ENCODE assay signal across 8 mouse cellular contexts in genomic region chr7:135900861-135901321, GRCm38 (mm10).
DNase-seq lines count a peak whose midpoint lies in the region; ATAC-seq and TF ChIP-seq lines count a peak whose summit lies in the region.

No protein-coding gene starts in this region.

- TF ChIP-seq CTCF in brain, embryonic 14.5 days (IDR thresholded peaks at IDR 0.05; ENCODE audit: borderline replicate concordance, extremely low read depth, insufficient read depth, insufficient read length): no peak

- H3K4me3 ChIP-seq in forebrain, embryonic 14.5 days (ENCODE audit: low read depth, low read length): no peak overlapping the region
- H3K4me3 ChIP-seq in forebrain, embryonic 10.5 days: no peak overlapping the region
- no peak overlapping the region for H3K4me3 ChIP-seq in heart, embryonic 14.5 days (ENCODE audit: control insufficient read depth in 1 of 2, insufficient read depth in 1 of 2, low read depth in 1 of 2, low read length in 2 of 2)
- no peak overlapping the region for H3K4me3 ChIP-seq in limb, embryonic 12.5 days (replicated peaks)
- no peak overlapping the region for H3K4me3 ChIP-seq in liver, embryonic 11.5 days (ENCODE audit: low read depth, low read length)

- H3K27ac ChIP-seq in forebrain, embryonic 14.5 days (ENCODE audit: low read depth, low read length): no peak overlapping the region
- no peak overlapping the region for H3K27ac ChIP-seq in forebrain, embryonic 10.5 days
- peak overlapping the region; percentile 7 to 13; a peak in 1 of 4 replicates for H3K27ac ChIP-seq in heart, embryonic 14.5 days (replicated peaks in 1 of 2; ENCODE audit: control insufficient read depth in 1 of 2, insufficient read depth in 1 of 2, low read depth in 2 of 2, low read length in 2 of 2)
- H3K27ac ChIP-seq in limb, embryonic 12.5 days: peak overlapping the region; percentile 81
- H3K27ac ChIP-seq in liver, embryonic 11.5 days (ENCODE audit: low read depth, low read length): no peak overlapping the region

- no peaks in the 10 kb centered on the region for H3K36me3 ChIP-seq in forebrain, embryonic 14.5 days (ENCODE audit: control insufficient read depth, insufficient read depth, low read length)
- no peaks in the 10 kb centered on the region for H3K36me3 ChIP-seq in forebrain, embryonic 10.5 days (replicated peaks)
- no peaks in the 10 kb centered on the region for H3K36me3 ChIP-seq in heart, embryonic 14.5 days (ENCODE audit: control insufficient read depth, insufficient read depth, low read length)
- H3K36me3 ChIP-seq in limb, embryonic 12.5 days: no peaks in the 10 kb centered on the region
- no peaks in the 10 kb centered on the region for H3K36me3 ChIP-seq in liver, embryonic 11.5 days (ENCODE audit: control insufficient read depth, insufficient read depth, low read length)

- H3K9me3 ChIP-seq in forebrain, embryonic 14.5 days (replicated peaks; ENCODE audit: control insufficient read depth, low read length): no peaks in the 10 kb centered on the region
- H3K9me3 ChIP-seq in forebrain, embryonic 10.5 days: no peaks in the 10 kb centered on the region
- H3K9me3 ChIP-seq in heart, embryonic 14.5 days (ENCODE audit: control insufficient read depth, low read length): no peaks in the 10 kb centered on the region
- H3K9me3 ChIP-seq in limb, embryonic 12.5 days: no peaks in the 10 kb centered on the region
- H3K9me3 ChIP-seq in liver, embryonic 11.5 days (ENCODE audit: control insufficient read depth, low read length): no peaks in the 10 kb centered on the region

- 58% methylated on average over 10 of the region's 10 CpGs for WGBS in forebrain, embryonic 14.5 days
- WGBS in forebrain, embryonic 10.5 days: 68% methylated on average over 10 of the region's 10 CpGs
- 20% methylated on average over 10 of the region's 10 CpGs for WGBS in heart, embryonic 14.5 days
- WGBS in limb, embryonic 12.5 days: 12% methylated on average over 10 of the region's 10 CpGs
- 47% methylated on average over 10 of the region's 10 CpGs for WGBS in liver, embryonic 11.5 days

- TF ChIP-seq POLR2A in brain, embryonic 14.5 days (IDR thresholded peaks at IDR 0.05; ENCODE audit: borderline replicate concordance, extremely low read depth, insufficient read depth, insufficient read length, poor library complexity, severe bottlenecking): no peak

- H3K9ac ChIP-seq in forebrain, embryonic 14.5 days (ENCODE audit: low read length): no peak overlapping the region
- H3K9ac ChIP-seq in heart, embryonic 14.5 days (ENCODE audit: low read length): no peak overlapping the region
- H3K9ac ChIP-seq in limb, embryonic 12.5 days (replicated peaks): no peak overlapping the region
- no peak overlapping the region for H3K9ac ChIP-seq in liver, embryonic 11.5 days (ENCODE audit: low read depth, low read length)

- ATAC-seq in forebrain, embryonic 14.5 days: no peak
- peak; percentile 28; the same call in 1 of the 2 replicates for ATAC-seq in heart, embryonic 14.5 days (ENCODE audit: insufficient number of reproducible peaks, insufficient read depth, low FRiP score, low read depth)
- 0 out of 2 replicates have a peak, but pooled peaks have one; percentile 66 for ATAC-seq in limb, embryonic 12.5 days (ENCODE audit: insufficient number of reproducible peaks, insufficient read depth, low FRiP score, low TSS enrichment, low read depth)
- ATAC-seq in liver, embryonic 11.5 days (replicated peaks; ENCODE audit: low FRiP score): no peak

- H3K27me3 ChIP-seq in forebrain, embryonic 14.5 days (replicated peaks; ENCODE audit: control insufficient read depth, insufficient read depth, low read length): no peaks in the 10 kb centered on the region
- H3K27me3 ChIP-seq in forebrain, embryonic 10.5 days (ENCODE audit: poor library complexity, severe bottlenecking): no peaks in the 10 kb centered on the region
- H3K27me3 ChIP-seq in heart, embryonic 14.5 days (ENCODE audit: control insufficient read depth, insufficient read depth, low read length): no peaks in the 10 kb centered on the region
- no peaks in the 10 kb centered on the region for H3K27me3 ChIP-seq in limb, embryonic 12.5 days
- no peaks in the 10 kb centered on the region for H3K27me3 ChIP-seq in liver, embryonic 11.5 days (replicated peaks; ENCODE audit: control insufficient read depth, insufficient read depth, low read length)

- H3K4me1 ChIP-seq in forebrain, embryonic 14.5 days (ENCODE audit: control insufficient read depth, insufficient read depth, low read length): no peaks in the 10 kb centered on the region
- H3K4me1 ChIP-seq in forebrain, embryonic 10.5 days: peaks cover 6% of the 10 kb centered on the region; the same call in 1 of the 2 replicates
- H3K4me1 ChIP-seq in heart, embryonic 14.5 days (ENCODE audit: control insufficient read depth in 2 of 2, insufficient read depth in 2 of 2, low read length in 2 of 2): peaks cover 15 to 32% of the 10 kb centered on the region in 2 experiments
- peaks cover 30% of the 10 kb centered on the region for H3K4me1 ChIP-seq in limb, embryonic 12.5 days (replicated peaks)
- no peaks in the 10 kb centered on the region for H3K4me1 ChIP-seq in liver, embryonic 11.5 days (replicated peaks; ENCODE audit: control insufficient read depth, insufficient read depth, low read length)

- no peak overlapping the region for H3K4me2 ChIP-seq in forebrain, embryonic 14.5 days (ENCODE audit: low read length)
- H3K4me2 ChIP-seq in heart, embryonic 14.5 days (ENCODE audit: low read length): peak overlapping the region; percentile 19; the same call in 1 of the 2 replicates
- H3K4me2 ChIP-seq in limb, embryonic 12.5 days: peak overlapping the region; percentile 23; the same call in 1 of the 2 replicates
- no peak overlapping the region for H3K4me2 ChIP-seq in liver, embryonic 11.5 days

- DNase-seq in forebrain, embryonic 14.5 days (ENCODE audit: low spot score): peak; percentile 24
- no peak for DNase-seq in forebrain, embryonic 10.5 days (ENCODE audit: extremely low spot score, low spot score)
- DNase-seq in brain, embryonic 14.5 days (ENCODE audit: low read depth): peak; percentile 22
- DNase-seq in liver, embryonic 11.5 days (ENCODE audit: low spot score): no peak
- no peak for DNase-seq in frontal cortex, postnatal 14 days (ENCODE audit: low spot score in 2 of 2)
- DNase-seq in urinary bladder, adult 18-20 months (ENCODE audit: low spot score in 2 of 2): no peak

Comparison
In these comparisons a context has a peak if more than half of its experiments do, and no peak if none do; other contexts are left out.
1. DNase-seq: peak in forebrain, embryonic 14.5 days (single experiment) and brain, embryonic 14.5 days (single experiment); none in forebrain, embryonic 10.5 days (single experiment), liver, embryonic 11.5 days (single experiment), frontal cortex, postnatal 14 days (0 of 2) and urinary bladder, adult 18-20 months (0 of 2).
2. ATAC-seq: peak in heart, embryonic 14.5 days (single experiment) and limb, embryonic 12.5 days (single experiment); none in forebrain, embryonic 14.5 days (single experiment) and liver, embryonic 11.5 days (single experiment).
3. H3K27ac ChIP-seq: peak in heart, embryonic 14.5 days (2 of 2) and limb, embryonic 12.5 days (single experiment); none in forebrain, embryonic 14.5 days (single experiment), forebrain, embryonic 10.5 days (single experiment) and liver, embryonic 11.5 days (single experiment).
4. H3K4me2 ChIP-seq: peak in heart, embryonic 14.5 days (single experiment) and limb, embryonic 12.5 days (single experiment); none in forebrain, embryonic 14.5 days (single experiment) and liver, embryonic 11.5 days (single experiment).